Mouse (Mus musculus) lung, embryonic 14.5 days (tissue): ENCODE measurements around the gene Cacna1g. TPM values are rescaled to one million over a fixed set of nuclear protein-coding genes. Genes with fewer than 3 reads are reported as not detected.
"Not testable (repeated sequence)": the region's sequence is repeated elsewhere in the genome, so short reads cannot be mapped to it uniquely, and the experiment has no call there.

Experiments used
- ATAC-seq: fragments of 200-750 bp; cut with Nextera tagmentation; 2 replicates; pipeline ENCODE4 v1.8.0; 2017; ENCODE audit warnings: mild to moderate bottlenecking, moderate TSS enrichment, moderate library complexity; ENCODE audit not compliant: insufficient read depth
- DNase-seq: peaks from one replicate; pipeline ENCODE4 v3.0.0-alpha.2; 2015
- H3K27ac ChIP-seq: fragments of 300-500 bp; sonication (generic); 2 replicates; pipeline ENCODE4 v1.5.1; 2014; ENCODE audit warnings: low read depth, mild to moderate bottlenecking, moderate library complexity
- H3K27me3 ChIP-seq: fragments of 300-500 bp; sonication (generic); 2 replicates; pipeline ENCODE4 v1.6.1; 2014; ENCODE audit warnings: low read length, control low read depth; ENCODE audit not compliant: insufficient read depth
- H3K36me3 ChIP-seq: fragments of 300-500 bp; sonication (generic); 2 replicates; pipeline ENCODE4 v1.6.1; 2014; ENCODE audit warnings: control low read depth; ENCODE audit not compliant: insufficient read depth
- H3K4me1 ChIP-seq: fragments of 300-500 bp; sonication (generic); 2 replicates; pipeline ENCODE4 v1.6.1; 2014; ENCODE audit warnings: antibody characterized with exemption, control low read depth; ENCODE audit not compliant: insufficient read depth
- H3K4me2 ChIP-seq: fragments of 300-500 bp; sonication (generic); 2 replicates; pipeline ENCODE4 v1.6.1; 2014; ENCODE audit warnings: mild to moderate bottlenecking
- H3K4me3 ChIP-seq: fragments of 300-500 bp; sonication (generic); 2 replicates; pipeline ENCODE4 v1.5.1; 2014; ENCODE audit warnings: low read depth, low read length
- H3K9ac ChIP-seq: fragments of 300-500 bp; sonication (generic); 2 replicates; pipeline ENCODE4 v1.6.1; 2014
- H3K9me3 ChIP-seq: fragments of 300-500 bp; sonication (generic); 2 replicates; pipeline ENCODE4 v1.6.1; 2016; ENCODE audit warnings: low read depth, low read length, control low read depth
- CTCF ChIP-seq: IDR thresholded peaks from 2 replicates; pipeline ENCODE4 v1.5.1; 2016; ENCODE audit warnings: antibody characterized with exemption, low read depth
- WGBS: fragments of 180-500 bp; shearing (Covaris S2); extraction: QIAGEN DNeasy Blood & Tissue Kit; methylation state at CpG from one replicate; pipeline ENCODE4 v1.1.7; 2014; 5-methylcytosine and 5-hydroxymethylcytosine counted together
- polyA plus RNA-seq: library from polyadenylated mRNA; unstranded; fragments of >200 nt; fragmentation: Nextera tagmentation; extraction: Ambion mirVana; gene quantifications from 2 replicates; pipeline ENCODE4 v1.2.1, GENCODE M21; 2014

The Cacna1g gene
- polyA plus RNA-seq, 1 experiment from 2014 or later = 12.9 TPM

DNA sequence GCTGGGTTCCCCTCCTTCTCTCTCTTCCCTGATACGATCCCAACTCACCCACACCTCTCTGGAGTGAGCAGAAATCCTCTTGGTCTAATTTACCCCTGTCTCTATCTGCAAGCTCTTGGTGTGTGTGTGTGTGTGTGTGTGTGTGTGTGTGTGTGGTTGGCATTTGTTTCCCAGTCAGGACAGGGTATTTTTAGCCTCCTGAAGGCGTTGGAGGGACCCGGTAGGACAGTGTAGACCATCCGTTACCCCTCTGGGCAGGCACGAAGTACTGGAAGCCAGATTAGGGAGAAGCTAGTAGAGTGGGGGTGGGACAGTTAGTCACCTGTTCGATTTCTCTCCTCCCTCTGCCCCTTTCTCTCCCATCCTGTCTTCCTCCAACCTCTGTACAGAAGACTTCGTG lies 79.9 kb downstream of the Cacna1g start:
- Histone ChIP-seq H3K9me3 (no peaks in the 10 kb centered on the region), H3K36me3 (no peaks in the 10 kb centered on the region), H3K4me1 (no peaks in the 10 kb centered on the region), H3K4me3 (no peak overlapping the region), H3K27ac (no peak overlapping the region), H3K9ac (no peak overlapping the region), H3K27me3 (no peaks in the 10 kb centered on the region; the same call in 1 of the 2 replicates), H3K4me2 (no peak overlapping the region)
- DNase-seq (no peak), ATAC-seq (no peak)
- no peak for TF ChIP-seq CTCF
- 75% methylated on average over 7 of the region's 7 CpGs for WGBS

DNA sequence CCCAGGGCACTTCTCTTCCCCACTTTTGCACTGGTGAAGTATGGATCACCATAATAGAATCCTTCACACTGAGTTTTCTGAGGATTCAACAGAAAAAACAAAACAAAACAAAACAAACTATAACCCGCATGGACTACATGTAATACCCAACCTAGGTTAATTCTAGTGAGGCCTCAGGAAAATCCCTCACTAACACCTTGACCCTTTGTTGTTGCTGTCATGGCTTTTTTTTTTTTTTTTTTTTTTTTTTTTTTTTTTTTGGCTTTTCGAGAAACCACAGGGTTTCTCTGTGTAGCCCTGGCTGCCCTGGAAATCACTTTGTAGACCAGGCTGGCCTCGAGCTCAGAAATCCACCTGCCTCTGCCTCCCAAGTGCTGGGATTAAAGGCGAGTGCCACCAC lies 80.5 kb downstream of the Cacna1g start:
- H3K27me3 ChIP-seq = not testable (repeated sequence)
- WGBS = 83% methylated on average over 4 of the region's 4 CpGs

DNA sequence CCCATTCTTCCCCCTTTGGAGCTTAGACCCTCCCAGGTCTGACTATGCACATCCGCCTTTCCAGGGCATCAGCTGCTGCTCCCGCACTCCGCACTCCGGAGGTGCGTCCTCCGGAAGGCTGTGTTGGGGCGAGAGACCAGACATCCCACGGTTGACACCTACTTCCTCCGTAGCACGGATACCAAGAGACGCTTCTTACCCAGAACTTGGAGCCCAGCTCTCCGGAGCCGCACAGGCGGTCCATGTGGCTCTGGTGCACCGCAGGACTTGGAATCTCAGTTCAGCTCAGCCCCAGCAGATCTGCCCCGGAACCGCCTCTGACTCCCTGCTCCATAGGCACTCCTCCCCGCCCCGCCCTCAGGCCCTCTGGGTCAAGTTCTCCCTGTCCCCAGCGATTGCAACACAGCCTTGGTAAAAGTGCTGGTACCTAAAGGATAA lies 81.3 kb downstream of the Cacna1g start, which contains the start of gene Abcc3:
Gene Abcc3 (minus strand): TSS at position 326 of the 438 bp plus-strand sequence.
- no peak within 1 kb of the TSS; the same call in 1 of the 2 replicates for H3K9ac ChIP-seq
- DNase-seq = peak; percentile 34
- H3K27ac ChIP-seq = no peak within 1 kb of the TSS
- 0 out of 2 replicates have a peak, but pooled peaks have one; percentile 10 for ATAC-seq
- H3K36me3 ChIP-seq = no peaks in the 10 kb centered on the region
- H3K4me2 ChIP-seq = peak within 1 kb of the TSS; percentile 54
- H3K27me3 ChIP-seq = no peaks in the 10 kb centered on the region; the same call in 1 of the 2 replicates
- H3K4me1 ChIP-seq = no peaks in the 10 kb centered on the region
- no peak for TF ChIP-seq CTCF
- 5% methylated on average over 20 of the region's 20 CpGs for WGBS
- no peaks in the 10 kb centered on the region for H3K9me3 ChIP-seq
- H3K4me3 ChIP-seq = peak within 1 kb of the TSS; percentile 26

More for the DNA sequence above, 80.5 kb downstream of the Cacna1g start:
- not testable (repeated sequence) for H3K27ac ChIP-seq, H3K4me2 ChIP-seq, H3K4me3 ChIP-seq, DNase-seq, H3K9ac ChIP-seq, H3K9me3 ChIP-seq, H3K36me3 ChIP-seq, H3K4me1 ChIP-seq, ATAC-seq

DNA sequence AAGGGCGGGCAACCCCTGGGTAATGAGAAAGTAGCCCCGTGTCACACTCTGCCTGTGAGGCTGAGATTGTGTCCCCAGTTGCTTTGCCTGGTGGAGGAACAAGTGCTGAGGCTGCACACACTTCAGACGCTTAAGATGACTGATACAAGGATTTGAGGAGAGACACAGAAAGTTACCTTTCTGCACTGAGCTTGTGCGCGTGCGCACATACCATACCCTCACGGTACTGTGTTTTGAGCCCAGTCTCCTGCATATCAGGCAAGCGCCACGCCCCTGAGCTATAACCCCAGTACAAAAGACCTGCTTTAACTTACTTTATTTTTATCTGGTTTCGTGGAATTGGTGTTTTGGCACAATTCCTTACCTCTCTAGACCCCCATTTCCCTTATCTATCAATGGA lies 82.3 kb downstream of the Cacna1g start:
- Histone ChIP-seq H3K27ac (no peak overlapping the region), H3K27me3 (no peaks in the 10 kb centered on the region; the same call in 1 of the 2 replicates), H3K36me3 (no peaks in the 10 kb centered on the region), H3K9ac (no peak overlapping the region), H3K4me3 (no peak overlapping the region), H3K4me1 (peaks cover 1% of the 10 kb centered on the region; the same call in 1 of the 2 replicates), H3K4me2 (no peak overlapping the region), H3K9me3 (no peaks in the 10 kb centered on the region)
- 77% methylated on average over 10 of the region's 10 CpGs for WGBS
- ATAC-seq (no peak), DNase-seq (no peak)
- TF ChIP-seq CTCF = no peak

DNA sequence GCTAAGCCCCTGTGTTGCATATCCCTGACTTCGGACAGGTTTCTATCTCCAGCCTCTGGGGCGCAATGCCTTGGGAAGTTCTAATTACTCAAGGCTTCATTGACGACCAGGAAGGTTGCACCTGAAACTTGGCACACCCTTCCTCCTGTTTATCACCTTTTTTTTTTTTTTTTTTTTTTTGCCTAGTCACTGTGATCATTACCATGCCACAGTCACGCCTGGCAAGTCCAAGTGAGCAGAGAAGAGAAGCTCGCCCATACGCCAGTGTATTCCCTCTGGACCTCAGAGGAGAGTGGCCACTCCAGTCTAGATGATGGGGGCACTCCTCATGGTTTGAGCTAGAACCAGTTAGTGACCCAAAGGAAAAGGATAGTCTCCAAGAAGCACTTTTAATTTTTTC lies 83.2 kb downstream of the Cacna1g start:
- ATAC-seq (no peak), DNase-seq (no peak)
- Histone ChIP-seq H3K9me3 (no peaks in the 10 kb centered on the region), H3K4me2 (no peak overlapping the region), H3K36me3 (no peaks in the 10 kb centered on the region), H3K27me3 (no peaks in the 10 kb centered on the region; the same call in 1 of the 2 replicates), H3K9ac (no peak overlapping the region), H3K4me3 (no peak overlapping the region), H3K4me1 (peaks cover 7% of the 10 kb centered on the region; the same call in 1 of the 2 replicates), H3K27ac (no peak overlapping the region)
- no peak for TF ChIP-seq CTCF
- WGBS = 89% methylated on average over 6 of the region's 6 CpGs

DNA sequence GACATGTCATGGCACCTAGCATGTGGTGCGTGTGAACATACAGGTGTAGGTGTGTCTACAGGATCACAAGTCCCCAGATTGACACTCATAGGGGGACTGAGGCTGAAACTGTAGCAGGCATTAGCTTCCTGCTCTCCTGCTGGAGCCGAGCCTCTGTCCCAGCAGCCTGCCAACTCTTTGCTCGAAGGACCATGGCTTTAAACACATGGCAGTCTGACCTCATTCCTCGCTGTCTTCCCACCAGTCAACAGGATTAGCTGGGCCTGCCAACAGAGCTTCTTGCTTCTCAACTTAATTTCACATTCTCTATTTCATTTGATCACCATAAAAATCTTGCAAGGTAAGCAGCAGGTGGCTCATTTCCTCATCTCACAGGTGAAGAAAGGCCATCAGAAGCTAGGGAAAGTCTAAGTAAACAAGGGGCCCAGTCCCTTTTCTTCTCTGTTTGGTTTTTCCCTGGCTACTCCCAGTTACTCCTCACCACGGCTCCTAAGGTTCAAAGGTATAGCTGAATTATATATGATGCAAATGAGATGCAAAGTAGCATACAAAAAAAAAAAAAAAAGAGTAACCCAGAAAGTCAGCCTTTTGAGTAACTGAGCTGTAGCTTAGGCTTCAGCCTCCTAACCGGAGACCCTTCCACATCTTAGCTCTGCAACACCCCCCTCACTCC lies 84.1 kb downstream of the Cacna1g start:
- H3K9me3 ChIP-seq = no peaks in the 10 kb centered on the region
- ATAC-seq = no peak
- H3K9ac ChIP-seq = no peak overlapping the region
- peaks cover 11% of the 10 kb centered on the region; the same call in 1 of the 2 replicates for H3K4me1 ChIP-seq
- H3K36me3 ChIP-seq = no peaks in the 10 kb centered on the region
- no peak overlapping the region for H3K4me2 ChIP-seq
- H3K27me3 ChIP-seq = no peaks in the 10 kb centered on the region; the same call in 1 of the 2 replicates
- DNase-seq = no peak
- H3K27ac ChIP-seq = no peak overlapping the region
- 53% methylated on average over 6 of the region's 6 CpGs for WGBS
- no peak for TF ChIP-seq CTCF
- H3K4me3 ChIP-seq = no peak overlapping the region

DNA sequence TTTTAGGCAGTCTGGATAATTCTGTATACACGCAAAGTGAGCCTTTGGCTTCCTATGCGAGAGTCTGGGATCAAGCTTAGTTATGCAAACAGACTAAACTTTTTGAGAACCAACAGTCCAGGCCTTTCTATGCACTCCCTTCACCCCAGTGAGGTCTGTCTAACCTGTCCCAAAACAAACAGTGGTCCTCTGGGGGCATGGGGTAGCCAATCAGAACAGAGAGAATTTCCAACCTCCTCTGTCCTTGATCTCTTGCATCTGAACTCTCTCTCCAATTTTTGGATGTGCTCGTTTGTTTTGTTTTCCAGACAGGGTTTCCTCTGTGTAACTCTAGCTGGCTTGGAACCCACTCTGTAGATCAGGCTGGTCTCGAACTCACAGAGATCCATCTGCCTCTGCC lies 85.0 kb downstream of the Cacna1g start:
- peaks cover 11% of the 10 kb centered on the region; the same call in 1 of the 2 replicates for H3K4me1 ChIP-seq
- H3K4me2 ChIP-seq = no peak overlapping the region
- TF ChIP-seq CTCF = no peak
- ATAC-seq (no peak), DNase-seq (no peak)
- no peak overlapping the region for H3K9ac ChIP-seq
- H3K36me3 ChIP-seq = no peaks in the 10 kb centered on the region
- no peaks in the 10 kb centered on the region; the same call in 1 of the 2 replicates for H3K27me3 ChIP-seq
- H3K4me3 ChIP-seq = no peak overlapping the region
- no peak overlapping the region for H3K27ac ChIP-seq
- WGBS = 62% methylated on average over 4 of the region's 4 CpGs
- H3K9me3 ChIP-seq = no peaks in the 10 kb centered on the region
